Mouse (Mus musculus) neural tube, postnatal 0 days (tissue): ENCODE results near the gene Themis2. TPM values are rescaled to one million over a fixed set of nuclear protein-coding genes. Genes with fewer than 3 reads are reported as not detected.

ENCODE experiments used
- polyA plus RNA-seq: library from polyadenylated mRNA; unstranded; fragments of >200 nt; fragmentation: Nextera tagmentation; extraction: Ambion mirVana; gene quantifications from 2 replicates; pipeline ENCODE4 v1.2.1, GENCODE M21; 2015

Gene Themis2
- 0.59 and 0.64 TPM in 2 replicates for polyA plus RNA-seq

DNA sequence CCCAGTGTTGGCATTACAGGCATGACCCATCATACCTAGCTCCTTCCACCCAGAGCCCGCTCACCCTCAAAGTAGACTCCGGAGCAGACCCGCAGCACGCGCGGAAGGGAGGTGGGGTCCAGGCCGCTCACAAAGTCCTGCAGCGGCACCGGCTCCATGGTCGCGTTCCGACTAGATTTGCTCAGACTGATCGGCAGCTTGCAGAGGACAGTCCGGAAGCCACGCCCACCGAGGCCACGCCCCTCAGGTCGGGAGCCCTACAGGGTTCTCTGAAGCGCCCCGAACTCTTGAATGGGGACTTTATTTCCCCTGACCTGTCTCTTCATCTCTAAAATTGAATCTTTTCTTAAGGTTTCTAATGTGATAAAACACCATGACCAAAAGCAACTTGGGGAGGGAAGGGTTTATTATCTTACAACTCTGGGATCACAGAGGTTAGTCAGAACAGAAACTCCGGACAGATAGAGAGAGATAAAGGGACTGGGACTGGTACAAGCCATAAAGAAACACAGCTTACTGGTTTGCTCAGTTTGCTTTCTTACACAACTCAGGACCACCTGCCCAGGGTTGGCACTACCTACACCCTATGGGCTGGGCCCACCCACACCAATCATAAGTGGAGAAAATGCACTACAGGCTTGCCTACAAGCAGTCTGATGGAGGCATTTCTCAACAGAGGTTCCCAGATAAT lies at the start of gene Themis2:
Gene Themis2 (minus strand): TSS at position 192 of the 691 bp plus-strand sequence.

DNA sequence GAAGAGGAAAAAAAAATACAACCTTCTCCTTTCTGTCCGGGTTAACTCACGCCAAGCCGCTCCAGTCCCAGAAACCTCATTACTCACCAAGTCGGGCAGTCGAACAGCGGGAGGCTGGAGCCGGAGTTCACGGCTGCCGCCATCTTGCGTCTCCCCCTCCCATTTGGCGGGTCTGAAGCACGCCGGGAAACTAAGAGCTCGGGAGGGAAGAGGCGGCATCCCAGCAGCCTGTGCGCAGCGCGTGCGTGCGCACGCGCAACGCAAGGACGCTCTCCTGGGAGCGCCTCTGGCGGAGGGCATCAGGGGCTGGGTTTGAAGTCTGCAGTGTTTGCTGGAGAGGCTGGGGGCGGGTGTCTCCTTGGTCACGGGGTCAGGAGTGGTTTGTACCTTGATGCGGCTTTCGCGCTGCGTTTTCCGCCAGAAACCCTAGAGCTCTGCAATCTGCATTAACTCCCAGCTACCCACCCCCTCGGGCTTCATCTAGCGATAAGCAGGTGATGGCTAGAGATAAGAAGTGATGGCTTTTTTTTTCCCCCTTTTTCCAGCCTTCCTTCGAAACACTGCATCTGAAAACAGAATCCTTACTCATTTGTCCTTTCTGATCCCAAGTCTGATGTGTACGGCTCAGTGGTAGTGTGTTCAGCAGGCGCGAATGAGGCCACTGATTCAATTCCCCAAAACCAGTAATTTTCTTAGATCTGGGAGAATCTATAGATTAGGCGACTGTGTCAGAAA lies 47.0 kb upstream of the Themis2 start, which contains the start of gene Ppp1r8:
Gene Ppp1r8 (minus strand): TSS at position 200 of the 735 bp plus-strand sequence.

DNA sequence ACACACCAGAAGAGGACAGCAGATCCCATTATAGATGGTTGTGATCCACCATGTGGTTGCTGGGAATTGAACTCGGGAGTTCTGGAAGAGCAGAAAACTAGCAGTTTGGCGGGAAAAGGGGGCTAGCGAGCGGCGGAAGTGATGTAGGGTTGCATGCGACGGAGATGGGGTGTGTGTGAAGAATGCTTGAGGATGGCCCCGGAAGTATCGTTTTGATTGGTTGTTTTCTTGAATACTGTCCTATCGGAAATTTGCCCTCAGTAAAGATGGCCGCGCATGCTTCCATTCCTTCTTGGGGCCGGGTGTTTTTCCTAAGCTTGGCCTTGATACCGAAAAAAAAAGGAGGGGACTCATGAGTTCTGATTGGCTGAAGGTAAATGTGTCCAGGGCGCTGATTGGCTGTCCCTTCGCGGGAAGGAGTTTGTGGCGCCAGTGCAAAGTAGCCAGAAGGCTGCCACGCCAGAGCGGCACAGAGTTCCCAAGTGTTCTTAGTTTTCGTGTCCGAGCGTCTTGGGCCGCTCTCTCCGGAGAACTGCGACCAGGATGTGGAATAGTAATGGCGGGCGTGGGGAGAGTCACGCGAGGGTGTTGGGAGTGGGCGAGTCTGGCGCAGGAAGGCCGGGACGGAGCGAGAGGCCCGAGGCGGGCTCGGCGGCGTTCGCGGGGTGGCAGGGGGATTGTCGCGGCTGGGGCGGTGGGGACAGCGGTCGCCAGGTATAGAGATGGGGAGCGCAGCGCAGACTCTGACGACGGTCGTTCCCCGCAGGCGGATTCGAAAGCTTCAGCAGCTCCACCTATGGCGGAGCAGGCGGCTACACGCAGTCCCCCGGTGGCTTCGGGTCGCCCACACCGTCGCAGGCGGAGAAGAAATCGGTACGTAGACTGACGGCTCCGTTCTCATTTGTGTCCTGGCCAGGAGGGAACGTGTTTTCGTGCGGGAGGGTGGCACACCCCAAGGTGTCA lies 28.0 kb downstream of the Themis2 start, which contains the start of gene Rpa2:
Gene Rpa2 (plus strand): TSS at position 419 of the 963 bp plus-strand sequence.

DNA sequence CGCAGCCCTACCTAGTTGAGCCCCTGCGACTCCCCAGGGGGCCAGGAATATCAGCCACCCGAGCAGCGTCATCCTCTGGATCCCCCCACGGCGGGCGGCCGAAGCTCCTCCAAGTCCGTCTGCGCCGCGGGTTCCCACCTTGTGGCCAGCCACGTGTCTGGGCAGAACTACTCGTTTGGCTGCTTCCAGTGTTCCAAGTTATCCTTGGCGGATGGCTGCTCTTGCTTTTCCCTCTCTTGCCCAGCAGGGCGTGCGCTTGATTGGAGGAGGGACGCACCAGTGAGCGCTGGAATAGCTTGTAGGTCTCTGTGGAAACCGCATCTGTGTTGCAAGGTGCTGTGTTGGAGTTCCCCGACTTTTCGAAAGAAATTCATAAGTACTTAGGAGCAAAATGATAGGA lies 39.2 kb downstream of the Themis2 start, which contains the start of gene Smpdl3b:
Gene Smpdl3b (minus strand): TSS at position 279 of the 400 bp plus-strand sequence.

DNA sequence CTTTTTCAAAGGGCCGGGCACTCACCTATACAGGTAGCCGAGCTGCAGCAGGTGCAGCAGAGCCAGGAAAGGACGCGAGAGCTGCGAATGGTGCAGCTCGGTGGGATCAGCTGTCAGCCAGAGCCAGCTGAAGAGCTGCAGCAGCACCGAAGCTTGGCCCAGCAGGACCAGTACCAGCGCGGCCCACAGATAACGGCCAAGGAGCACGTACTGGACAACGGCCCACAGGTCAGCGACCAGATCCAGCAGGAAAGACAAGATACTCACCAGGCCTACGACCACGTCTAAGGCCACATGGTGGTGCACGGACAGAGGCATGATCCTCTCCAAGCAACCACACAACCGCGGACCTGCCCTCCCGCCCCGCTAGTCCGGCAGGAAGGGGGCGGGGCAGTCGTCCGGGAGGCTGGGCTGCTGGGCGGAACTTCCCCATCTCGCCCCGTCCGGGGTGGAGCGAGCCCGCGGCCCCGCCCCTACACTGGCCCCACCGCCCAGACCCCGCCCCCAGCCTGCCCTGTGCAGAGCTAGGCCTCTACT lies 64.0 kb downstream of the Themis2 start, which contains the start of gene Xkr8:
Gene Xkr8 (minus strand): TSS at position 399 of the 537 bp plus-strand sequence.

Other genes with a start within 250 kb of the Themis2 start
- gene Ptafr, start 232.3 kb downstream of the Themis2 start, polyA plus RNA-seq: 0.74 and 1.0 TPM in 2 replicates
- 6.5 and 6.9 TPM in 2 replicates for gene Eya3, start 157.4 kb downstream of the Themis2 start, polyA plus RNA-seq
- 6.4 and 8.7 TPM in 2 replicates for gene Xkr8, start 63.8 kb downstream of the Themis2 start, polyA plus RNA-seq
- 1.5 TPM in 2 replicates for gene Smpdl3b, start 39.1 kb downstream of the Themis2 start, polyA plus RNA-seq
- gene Rpa2, start 28.1 kb downstream of the Themis2 start, polyA plus RNA-seq: 30.8 and 33.0 TPM in 2 replicates
- 34.5 and 35.2 TPM in 2 replicates for gene Ppp1r8, start 46.8 kb upstream of the Themis2 start, polyA plus RNA-seq
- gene Stx12, start 88.1 kb upstream of the Themis2 start, polyA plus RNA-seq: 112 and 118 TPM in 2 replicates
- 34.6 and 36.4 TPM in 2 replicates for gene Fam76a, start 126.2 kb upstream of the Themis2 start, polyA plus RNA-seq
- 0.13 and 0.19 TPM in 2 replicates for gene Fgr, start 177.7 kb upstream of the Themis2 start, polyA plus RNA-seq
- 9.0 and 11.8 TPM in 2 replicates for gene Ahdc1, start 214.9 kb upstream of the Themis2 start, polyA plus RNA-seq